Mouse (Mus musculus) megakaryocyte progenitor cell, adult 5-6 weeks (primary cell): ENCODE results near the gene Itih5. TPM values are rescaled to one million over a fixed set of nuclear protein-coding genes. Genes with fewer than 3 reads are reported as not detected.

ENCODE experiments used
- ATAC-seq: replicated peaks from 2 replicates; pipeline ENCODE4 v1.8.0; 2016; ENCODE audit warnings: mild to moderate bottlenecking, moderate TSS enrichment, inconsistent platforms; ENCODE audit not compliant: poor library complexity
- total RNA-seq, 2 experiments: library from RNA; stranded (forward) in 1 of 2; stranded (reverse) in 1 of 2; fragments of 157-497, 149-512 nt in 1 of 2; fragments of 200-1000 nt in 1 of 2; gene quantifications; 2 replicates each; pipeline versions ENCODE4 v1.2.3 to v1.2.4; 2015 to 2017

Gene Itih5
- total RNA-seq, 2 experiments from 2014 or later, result 4.8 to 5.9 TPM

DNA sequence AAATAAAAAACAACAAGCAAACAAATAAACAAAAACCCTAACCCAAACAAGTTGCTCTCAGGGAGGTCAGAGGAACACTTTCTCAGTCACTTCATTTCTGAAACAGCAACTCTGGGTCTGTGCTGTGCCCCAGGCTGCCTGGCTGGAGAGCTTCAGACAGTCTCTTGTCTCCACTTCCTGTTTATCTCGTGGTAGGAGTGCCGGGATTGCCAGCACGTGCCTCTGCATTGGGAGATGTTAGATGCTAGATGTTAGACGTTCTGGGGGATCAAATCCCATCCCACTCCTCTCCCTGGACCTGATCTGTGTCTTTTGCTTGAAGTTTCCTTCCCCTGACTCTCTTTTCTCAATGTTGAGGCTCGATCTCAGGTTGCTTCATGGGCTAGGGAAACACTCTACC lies 104.9 kb downstream of the Itih5 start:
- ATAC-seq, result 0 out of 2 replicates have a peak, but pooled peaks have one; percentile 47

DNA sequence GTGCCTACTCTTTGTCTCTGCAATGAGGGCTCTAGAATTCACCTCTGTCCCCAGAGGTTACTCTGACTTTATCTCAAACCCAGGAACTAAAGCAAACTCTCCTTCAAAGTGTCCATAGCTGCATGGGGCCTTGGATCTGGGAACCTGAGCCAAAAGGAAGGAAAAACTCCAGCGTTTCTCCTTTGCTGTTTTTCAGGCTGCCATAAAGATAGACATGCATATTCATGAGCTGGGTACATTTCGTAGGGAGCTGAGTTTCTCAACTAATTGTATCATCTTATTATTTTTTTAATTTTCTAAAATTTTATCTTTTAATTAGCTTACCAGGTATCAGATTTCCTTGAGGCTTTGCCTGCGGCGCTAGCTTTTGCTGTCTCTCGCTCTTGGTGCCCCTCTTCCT lies 106.7 kb downstream of the Itih5 start:
- no peak for ATAC-seq

DNA sequence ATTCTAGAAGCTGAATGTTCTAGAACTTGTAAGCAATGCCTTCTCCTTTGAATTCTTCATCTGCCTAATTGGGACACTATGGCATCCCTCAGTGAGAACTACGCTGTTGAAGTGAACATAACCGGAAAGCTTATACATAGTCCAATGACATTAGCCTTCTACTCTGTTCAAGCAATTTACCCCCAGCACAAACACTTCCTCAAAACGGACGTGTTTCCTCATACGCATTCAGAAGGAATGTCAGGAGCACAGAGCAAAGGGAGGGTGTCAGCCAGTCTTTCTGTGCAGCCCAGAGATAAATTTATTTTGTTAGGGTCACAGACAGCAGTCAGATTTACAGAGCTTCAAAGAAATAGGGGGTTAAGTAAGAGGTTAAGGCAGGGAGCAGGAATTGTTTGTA lies 108.0 kb downstream of the Itih5 start:
- ATAC-seq, result peak; percentile 53

DNA sequence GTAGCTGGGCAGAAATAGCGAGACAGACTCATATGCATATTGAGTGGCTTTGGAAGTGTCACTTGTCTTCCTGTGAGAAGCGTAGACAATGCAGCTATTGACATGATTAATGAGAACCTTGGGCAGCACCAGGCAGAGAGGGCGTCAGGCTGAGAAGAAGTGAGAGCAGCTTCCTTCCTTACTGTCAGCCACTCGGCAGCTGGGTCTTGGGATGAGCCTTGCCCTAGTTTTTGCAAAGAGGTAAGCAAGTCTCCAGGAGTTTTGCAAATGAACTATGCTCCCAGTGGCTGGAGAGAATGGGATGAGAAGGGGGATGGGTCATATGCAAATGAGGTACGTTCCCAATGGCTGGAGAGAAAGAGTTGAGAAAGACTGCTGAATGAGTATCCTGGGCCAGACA lies 109.4 kb downstream of the Itih5 start:
- peak; percentile 38; the same call in 1 of the 2 replicates for ATAC-seq

DNA sequence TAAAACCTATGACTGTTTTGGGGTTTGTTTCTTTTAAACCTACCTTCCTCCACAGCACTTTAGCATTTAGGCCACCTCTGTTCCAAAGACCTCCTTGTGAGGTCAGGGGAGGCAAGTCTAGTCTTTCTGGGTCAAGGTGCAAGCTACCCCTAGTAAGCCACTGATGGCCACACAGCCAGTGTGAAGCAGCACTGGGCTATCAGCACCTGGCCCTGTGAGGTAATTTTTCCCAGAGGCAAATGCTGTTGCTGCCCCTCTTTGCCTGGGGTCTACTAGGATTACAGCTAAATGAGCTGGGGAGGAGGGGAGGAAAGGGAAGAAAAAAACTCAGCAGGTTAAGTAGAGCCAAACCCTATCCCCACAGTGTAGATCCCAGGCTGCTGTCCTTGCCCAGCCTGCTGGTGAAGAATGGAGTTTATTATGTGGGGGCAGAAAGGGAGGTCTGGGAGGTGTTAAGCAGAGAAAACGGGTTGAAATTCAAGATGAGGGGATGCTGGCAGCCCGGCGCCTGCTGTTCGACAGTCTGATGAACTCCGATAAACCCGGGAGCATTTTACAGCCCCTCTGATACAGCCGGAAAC lies 110.6 kb downstream of the Itih5 start:
- ATAC-seq, result no peak

DNA sequence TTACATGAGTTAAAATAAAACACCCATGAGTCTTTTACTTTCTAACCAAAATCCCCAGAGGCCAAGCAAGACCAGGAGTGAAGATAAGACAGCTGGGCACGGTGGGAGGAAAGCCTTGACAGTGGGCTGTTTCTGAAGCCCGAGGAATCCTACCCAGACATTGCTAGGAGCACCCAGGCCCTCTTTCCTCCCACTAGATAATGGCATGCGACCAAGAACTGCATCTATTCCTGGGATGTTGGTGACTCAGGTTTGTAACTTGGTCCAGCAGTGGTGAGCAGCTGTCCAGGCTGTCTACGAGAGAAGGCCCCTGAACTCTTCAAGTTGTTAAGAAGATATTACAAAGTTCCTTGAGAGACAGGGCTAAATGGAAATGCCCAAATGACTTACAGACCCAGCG lies 112.5 kb downstream of the Itih5 start:
- ATAC-seq, result no peak

DNA sequence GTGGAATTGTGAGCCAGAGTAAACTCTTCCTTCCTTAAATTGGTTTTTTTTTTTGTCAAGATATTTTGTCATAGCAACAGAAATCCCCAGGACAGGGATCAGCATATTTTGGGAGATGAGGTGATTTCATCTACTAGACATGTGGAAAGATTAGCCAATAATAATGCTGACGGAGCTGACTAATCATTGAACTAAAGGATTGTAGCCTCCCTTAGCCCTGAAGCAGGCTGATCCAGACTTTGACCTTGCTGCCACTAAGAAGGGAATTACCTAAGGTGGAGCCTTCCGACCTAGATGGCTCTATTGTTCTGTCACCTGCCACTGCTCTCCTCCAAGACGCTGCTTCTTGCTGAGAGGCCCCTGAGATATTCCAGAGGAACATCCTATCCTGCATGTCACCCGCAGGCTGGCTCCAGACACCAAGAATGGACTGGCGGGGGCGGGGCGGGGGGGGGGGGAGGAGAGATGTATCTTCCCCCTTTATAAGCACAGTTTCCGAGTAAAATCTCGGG lies 119.3 kb downstream of the Itih5 start:
- ATAC-seq, result no peak

DNA sequence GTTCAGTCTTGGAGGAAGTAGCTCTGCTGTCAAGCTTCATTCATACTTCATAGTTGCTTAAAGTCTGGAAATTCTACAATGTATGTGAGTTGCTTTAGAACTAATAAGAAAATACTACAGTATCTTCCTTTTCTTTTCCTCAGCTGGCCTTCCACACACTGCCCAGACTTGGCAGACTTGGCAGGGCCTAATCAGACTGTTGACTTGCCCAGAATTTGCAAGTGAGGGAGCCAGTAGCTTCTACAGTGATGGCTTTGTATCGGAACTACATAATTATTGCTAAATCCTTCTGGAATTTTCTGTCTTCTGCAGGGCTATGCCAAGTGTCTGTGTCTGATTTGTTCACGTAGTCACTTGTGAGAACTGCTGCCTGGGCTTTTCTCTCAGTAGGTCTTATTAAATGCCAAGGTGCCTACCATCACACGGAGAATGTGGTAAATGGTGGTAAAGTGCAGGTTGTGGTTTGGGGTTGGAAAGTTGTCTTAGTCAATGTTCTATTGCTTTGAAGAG lies 120.2 kb downstream of the Itih5 start:
- no peak for ATAC-seq

DNA sequence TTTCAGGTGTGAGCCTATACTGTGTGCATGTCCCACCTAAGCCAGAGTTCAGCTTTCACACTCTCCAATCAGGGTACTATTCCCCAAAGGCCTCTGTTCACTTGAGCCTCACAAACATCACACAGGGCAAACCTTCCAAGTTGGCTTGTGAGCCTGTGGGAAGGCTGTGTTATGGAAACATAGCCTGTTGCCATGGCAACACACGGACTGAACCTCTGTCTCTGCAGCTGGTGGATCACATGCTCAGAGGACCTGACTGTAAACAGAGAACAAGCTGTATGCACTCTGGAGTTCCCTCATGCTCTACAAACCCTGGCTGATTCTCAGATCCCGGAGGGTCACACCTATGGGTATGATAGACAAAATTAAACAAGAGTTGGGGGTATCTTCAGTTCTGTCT lies 122.8 kb downstream of the Itih5 start:
- 0 out of 2 replicates have a peak, but pooled peaks have one; percentile 31 for ATAC-seq

DNA sequence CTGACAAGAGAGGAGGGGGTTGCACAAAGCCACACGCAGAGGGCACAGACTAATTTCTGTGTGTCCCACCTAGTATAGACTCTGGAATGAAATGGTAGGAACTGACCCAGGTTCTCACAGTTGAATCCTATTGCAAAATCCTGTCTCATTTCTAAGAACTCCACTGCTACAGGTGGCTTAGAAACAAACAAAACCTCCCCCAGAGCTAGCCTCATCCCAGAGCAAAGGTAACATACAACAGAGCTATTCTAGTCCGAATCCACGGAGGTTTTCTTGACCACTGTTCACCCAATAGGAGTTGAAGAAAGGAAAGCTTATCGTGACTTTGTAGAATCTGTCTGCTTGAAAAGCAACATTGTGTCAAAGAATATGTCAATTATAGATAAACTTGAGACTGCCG lies 130.3 kb downstream of the Itih5 start:
- ATAC-seq, result no peak

DNA sequence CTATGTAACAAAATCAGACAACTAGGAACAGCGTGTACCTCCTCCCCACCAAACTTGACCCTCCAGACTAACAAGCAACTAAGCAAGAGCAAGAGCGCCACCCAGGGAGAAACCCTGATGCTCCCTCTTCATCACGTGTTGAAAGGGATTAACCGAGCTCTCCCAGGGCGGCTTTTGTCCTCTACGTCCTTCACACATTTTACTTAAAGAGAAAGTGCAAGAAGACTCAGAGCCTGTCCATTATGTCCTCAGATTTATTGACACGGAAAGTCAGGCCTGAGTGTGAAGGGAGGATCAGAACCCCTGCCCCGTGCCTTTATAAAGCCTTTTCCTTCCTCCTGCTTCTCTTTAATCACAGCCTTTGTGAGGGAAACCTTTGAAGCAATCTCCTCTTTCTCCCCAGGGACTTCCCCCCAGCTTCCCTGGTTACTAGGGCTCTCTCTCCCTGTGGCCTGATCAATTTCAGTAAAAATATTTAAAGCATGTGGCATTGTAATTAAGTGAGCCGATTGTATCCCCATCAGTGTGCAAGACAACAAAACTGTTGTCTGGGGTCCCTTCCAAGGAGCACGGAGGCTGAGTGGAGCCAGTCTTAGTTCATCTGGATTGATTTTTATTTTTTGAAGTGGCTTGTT lies 131.4 kb downstream of the Itih5 start:
- 0 out of 2 replicates have a peak, but pooled peaks have one; percentile 40 for ATAC-seq

DNA sequence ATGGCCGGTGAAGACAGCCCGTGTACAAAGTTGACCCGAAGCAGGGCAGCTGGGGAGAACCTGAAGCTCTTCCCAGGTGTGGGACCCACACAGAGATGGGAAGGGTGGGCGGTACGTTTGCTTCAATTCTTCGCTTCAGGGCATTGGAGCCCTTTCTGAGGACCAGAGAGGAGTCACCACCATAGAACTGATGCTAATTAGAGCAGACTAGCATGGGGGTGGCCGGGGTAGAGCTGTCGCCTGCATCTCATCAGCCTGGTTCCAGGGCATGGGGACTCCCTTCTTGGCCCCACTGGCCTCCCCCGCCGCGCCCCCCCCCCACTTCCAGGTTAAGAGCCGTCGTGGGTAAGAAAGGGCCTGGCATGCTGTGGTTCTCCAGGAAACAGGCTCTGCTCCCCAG lies 132.6 kb downstream of the Itih5 start:
- ATAC-seq, result no peak

DNA sequence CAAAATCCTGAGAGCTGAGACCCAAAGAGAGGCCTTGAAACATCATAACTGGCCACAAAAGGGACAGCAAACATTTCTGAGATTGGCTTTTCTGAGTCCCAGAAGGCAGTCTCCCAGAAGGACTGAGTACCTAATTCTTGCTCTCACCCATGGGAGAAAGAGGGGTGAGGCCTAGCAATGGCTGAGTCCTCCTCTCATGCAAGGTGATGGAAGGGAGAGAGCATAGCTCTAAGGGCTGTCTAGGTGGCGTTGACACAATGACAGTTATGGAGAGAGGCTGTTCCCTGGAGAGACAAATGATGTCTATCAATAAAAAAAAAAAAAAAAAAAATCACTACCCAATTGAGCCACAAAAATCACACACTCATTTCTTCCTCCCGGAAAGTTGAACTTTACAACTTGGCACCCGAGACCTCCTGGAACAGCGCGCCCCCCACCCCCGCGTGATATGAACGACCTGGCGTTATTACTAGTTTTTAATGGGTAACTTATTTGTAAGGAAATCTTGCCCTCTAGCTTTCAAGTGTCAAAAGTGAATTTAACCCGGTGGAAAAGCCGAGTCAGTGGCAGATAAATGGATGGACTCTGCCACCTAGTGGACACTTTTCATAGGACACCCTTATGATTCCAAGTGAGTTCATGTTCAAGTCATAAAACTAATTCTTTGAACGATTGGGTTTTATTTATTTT lies 134.9 kb downstream of the Itih5 start:
- peak; percentile 98 for ATAC-seq

DNA sequence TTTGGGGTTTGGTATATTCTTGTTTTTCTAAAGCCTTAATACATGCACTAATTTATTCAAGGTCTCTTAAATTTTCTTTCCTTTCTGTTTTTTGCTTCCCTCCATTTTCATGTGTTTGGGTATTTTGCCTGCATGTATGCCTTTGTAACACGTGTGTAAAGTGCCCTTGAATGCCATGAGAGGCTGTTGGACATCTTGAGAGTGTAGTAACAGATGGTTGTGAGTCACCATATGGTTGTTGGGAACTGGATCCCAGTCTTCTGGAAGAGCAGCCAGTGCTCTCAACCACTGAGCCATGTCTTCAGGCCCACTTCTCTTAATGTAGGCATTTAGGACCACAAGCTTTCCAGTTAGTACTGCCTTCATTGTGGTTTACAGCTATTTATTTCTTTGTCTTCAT lies 135.5 kb downstream of the Itih5 start:
- ATAC-seq, result no peak

DNA sequence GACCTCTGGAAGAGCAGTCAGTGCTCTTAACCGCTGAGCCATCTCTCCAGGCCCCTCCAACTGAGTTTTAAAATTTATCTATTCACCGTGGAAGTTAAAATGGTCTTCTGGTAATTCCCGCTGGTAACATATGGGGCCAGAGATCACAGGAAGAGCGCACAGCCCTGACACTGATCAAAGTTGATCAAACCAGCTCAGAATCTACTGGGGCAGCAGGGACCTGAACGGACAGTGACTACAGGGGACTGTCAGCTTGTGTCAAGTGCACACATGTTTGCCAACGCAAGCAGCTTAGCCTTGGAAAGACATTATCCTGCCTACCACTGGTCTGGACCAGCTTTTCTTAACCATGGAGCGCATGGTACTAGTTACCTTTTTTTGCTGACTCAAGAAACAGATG lies 136.7 kb downstream of the Itih5 start:
- no peak for ATAC-seq

DNA sequence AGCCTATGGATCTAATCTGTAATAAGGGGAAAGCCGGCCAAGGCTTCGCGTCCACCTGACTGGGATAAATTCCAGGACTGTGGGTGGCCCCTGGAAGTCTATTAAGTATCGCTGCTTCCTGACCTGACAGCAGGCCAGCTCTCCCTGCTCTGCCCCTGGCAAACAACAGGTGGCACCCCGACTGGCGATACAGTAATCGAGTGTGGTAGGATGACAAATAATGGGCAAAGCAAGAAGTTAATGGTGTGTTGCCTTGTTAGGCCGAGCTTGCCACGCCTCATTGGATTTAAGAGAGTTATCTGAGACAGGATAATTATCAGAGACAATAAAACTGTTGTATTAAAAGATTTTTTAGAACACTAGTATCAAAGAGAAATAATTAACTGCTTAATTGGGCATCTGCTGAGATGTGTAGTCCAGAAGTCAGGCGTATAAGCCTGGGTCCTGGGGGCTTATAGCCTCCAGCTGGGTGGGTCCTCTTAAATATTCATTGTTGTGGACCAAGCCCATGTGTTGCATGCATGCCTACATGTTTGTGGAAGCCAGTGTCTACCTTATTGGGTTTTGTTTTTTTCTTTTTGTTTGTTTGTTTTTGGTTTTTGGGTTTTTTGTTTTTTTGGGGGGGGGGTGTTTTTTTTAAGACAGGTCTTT lies 140.3 kb downstream of the Itih5 start:
- ATAC-seq, result peak; percentile 49; the same call in 1 of the 2 replicates

DNA sequence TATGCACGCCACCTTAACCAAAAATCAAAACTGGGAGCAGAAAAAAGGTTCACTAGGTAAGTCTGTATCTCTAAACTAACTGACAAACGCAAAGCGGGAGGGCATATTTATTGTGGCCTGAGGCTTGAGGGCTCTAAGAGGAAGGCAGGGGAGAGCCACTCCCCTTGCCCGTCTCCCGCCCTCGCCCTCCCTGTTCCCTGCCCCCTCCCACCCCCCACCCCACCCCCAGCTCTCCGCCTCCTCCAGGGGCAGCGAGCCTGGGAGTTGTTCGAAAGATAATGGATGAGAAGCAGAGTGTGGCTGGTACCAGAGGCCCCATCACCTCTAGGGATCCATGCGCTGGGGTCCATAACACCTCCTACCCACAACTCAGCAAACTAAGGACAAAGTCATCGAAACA lies 142.5 kb downstream of the Itih5 start:
- ATAC-seq, result no peak

DNA sequence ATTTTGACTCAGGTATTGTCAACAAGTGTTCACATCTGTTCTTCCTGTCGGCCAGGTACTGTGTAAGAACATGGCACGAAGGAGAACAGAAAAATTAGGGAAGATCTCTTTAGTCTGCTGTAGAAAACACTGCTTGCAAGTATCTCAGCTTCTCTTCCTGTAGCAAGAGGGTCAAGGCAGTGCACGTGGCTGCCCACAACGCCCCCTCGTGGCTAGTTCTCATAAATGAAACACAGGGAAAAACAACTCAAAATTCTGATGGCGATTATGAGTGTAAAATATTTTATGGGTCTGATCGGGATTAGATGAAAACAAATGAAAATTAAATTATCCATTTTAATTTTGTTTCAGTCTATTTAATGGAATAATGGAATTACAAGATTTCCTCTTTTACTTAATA lies 146.9 kb downstream of the Itih5 start:
- peak; percentile 61 for ATAC-seq

DNA sequence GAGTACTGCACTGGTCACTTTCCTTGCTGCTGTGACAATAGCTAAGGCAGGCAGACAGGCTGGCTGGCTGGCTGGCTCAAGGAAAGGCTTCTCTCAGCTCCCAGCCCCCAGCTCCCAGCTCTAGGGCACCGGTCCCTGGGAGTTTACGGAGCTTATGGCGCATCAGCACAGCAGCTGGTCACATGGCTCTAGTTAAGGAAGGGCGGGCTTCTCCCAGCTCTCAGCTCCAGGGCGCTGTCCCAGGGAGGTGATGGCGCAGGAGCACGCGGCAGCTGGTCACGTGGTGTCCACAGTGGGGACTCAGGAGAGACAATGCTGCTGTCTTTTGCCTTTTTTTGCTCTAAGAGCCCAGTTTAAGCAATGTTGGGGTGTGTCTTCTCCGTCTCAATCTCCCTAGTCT lies 147.4 kb downstream of the Itih5 start:
- peak; percentile 53; the same call in 1 of the 2 replicates for ATAC-seq

DNA sequence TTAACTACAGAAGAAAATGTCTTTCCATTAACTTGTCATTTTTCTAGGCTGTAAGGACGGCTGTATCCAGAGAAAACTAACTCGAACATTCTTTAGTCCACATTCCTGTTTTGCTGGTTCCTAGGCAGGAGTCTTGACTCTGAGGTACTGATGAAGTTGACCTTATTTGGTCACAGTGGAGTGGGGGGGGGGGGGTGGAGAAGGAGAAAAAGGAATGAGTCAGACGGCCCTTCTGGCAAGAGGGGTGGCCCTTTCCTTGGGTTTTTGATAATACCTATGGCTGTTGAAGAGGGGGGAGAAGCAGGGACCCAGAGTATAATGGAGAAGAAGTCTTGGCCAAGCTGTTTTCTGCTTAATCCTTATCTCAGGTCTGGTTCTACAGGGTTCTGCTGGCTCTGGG lies 148.0 kb downstream of the Itih5 start:
- no peak for ATAC-seq

DNA sequence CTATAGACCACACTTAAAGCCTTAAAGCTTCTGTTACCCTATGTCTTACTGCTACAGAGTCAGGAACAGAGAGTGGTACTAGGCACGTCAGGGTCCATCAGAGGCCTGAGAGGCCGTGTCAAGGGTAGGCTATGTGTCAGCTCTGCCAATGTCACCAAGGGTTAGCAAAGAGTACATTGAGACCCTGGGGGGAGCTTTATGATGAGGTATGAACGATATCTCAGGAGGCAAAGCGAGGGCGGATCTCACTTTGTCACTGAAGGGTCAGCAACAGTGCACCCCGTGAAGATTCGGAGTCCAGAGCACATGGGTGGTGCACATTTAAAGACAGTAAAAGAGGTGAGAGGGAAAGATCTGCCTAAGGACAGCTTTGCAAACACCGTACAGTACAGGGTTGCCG lies 148.6 kb downstream of the Itih5 start:
- ATAC-seq, result no peak
